1 mouse cellular context compared by ENCODE assay signal in the genomic region with DNA sequence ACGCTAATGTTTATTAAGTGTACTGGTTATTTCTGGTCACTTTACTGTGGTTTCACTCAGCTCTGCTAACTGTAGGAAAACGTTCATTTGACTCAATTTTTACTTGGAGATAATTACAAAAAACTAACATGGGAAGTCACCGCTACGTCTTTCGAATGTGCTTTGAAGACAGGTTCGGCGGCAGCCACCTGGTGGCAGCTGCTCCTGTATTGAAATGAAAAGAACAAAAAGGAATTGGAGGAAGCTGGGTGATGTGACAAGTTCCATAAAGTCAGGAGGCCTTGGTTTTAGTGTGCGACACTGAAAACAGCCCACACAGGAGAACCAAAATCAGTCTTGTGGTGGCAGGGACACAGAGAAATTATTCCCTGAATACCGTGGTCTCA.
TF ChIP-seq lines count a peak whose summit lies in the region.

No protein-coding gene starts in this region.

TF ChIP-seq in CH12.LX, 34 proteins besides CTCF, POLR2A, EP300 and RAD21:
- TF ChIP-seq TCF12 (IDR thresholded peaks at IDR 0.05; ENCODE audit: low read depth, low read length) = no peak
- 0 out of 2 replicates have a peak, but pooled peaks have one; percentile 13 for TF ChIP-seq MXI1 (IDR thresholded peaks at IDR 0.05; ENCODE audit: low read depth, low read length)
- peak; percentile 38; the same call in 1 of the 2 replicates for TF ChIP-seq JUND (conservative IDR thresholded peaks at IDR 0.05; ENCODE audit: low read depth, low read length)
- TF ChIP-seq ETS1 (conservative IDR thresholded peaks at IDR 0.05; ENCODE audit: low read depth, low read length) = no peak
- no peak for TF ChIP-seq ZNF384 (IDR thresholded peaks at IDR 0.05; ENCODE audit: low read depth, low read length)
- no peak for TF ChIP-seq MAZ (IDR thresholded peaks at IDR 0.05; ENCODE audit: low read depth, low read length)
- peak; percentile 27 for TF ChIP-seq SMC3 (IDR thresholded peaks at IDR 0.05; ENCODE audit: low read depth, low read length)
- TF ChIP-seq E2F4 (IDR thresholded peaks at IDR 0.05; ENCODE audit: insufficient replicate concordance, low read depth, low read length) = no peak; the same call in 1 of the 2 replicates
- TF ChIP-seq MAX (IDR thresholded peaks at IDR 0.05; ENCODE audit: low read length) = peak; percentile 52; the same call in 1 of the 2 replicates
- no peak for TF ChIP-seq ZC3H11A (IDR thresholded peaks at IDR 0.05; ENCODE audit: low read depth, low read length)
- TF ChIP-seq NELFE (IDR thresholded peaks at IDR 0.05; ENCODE audit: low read depth, low read length) = no peak
- peak; percentile 5; the same call in 1 of the 2 replicates for TF ChIP-seq TBP (conservative IDR thresholded peaks at IDR 0.05; ENCODE audit: low read depth, low read length)
- no peak for TF ChIP-seq JUN (IDR thresholded peaks at IDR 0.05; ENCODE audit: insufficient read depth, low read depth, low read length)
- no peak for TF ChIP-seq ZKSCAN1 (IDR thresholded peaks at IDR 0.05; ENCODE audit: borderline replicate concordance, low read depth, low read length)
- peak; percentile 6; the same call in 1 of the 2 replicates for TF ChIP-seq MEF2A (IDR thresholded peaks at IDR 0.05; ENCODE audit: borderline replicate concordance, low read depth, low read length)
